Mouse (Mus musculus) lung, adult 18-20 months (tissue): ENCODE results near the gene Fpr1.
"Not testable (repeated sequence)": the region's sequence is repeated elsewhere in the genome, so short reads cannot be mapped to it uniquely, and the experiment has no call there.

Source experiments
- DNase-seq, 2 experiments: peaks; one replicate each; pipeline ENCODE4 v3.0.0; 2022; ENCODE audit warnings: mixed read lengths in 2 of 2

Fpr1 gene

GRCm38 (mm10) chr17:17883840-17884239 lies at the start of gene Fpr1:
Fpr1 (minus strand) TSS chr17:17883940.
- DNase-seq: no peak

DNA sequence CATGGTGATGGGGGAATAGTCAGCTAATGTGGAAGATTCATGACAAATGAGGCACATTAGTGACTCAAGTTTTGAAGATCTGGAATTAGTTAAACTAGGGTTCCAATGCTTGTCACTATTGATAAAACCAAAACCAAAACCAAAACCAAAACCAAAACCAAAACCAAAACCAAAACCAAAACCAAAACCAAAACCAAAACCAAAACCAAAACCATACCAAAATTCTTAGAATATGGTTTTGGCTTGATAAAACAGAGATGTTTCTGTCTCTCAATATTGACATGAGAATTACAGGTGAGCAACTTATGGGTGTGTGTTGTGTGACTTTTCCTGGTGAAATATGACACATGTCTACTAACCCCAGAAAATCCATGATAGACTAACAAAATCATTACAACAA lies 34.0 kb upstream of the Fpr1 start:
- no peak for DNase-seq

DNA sequence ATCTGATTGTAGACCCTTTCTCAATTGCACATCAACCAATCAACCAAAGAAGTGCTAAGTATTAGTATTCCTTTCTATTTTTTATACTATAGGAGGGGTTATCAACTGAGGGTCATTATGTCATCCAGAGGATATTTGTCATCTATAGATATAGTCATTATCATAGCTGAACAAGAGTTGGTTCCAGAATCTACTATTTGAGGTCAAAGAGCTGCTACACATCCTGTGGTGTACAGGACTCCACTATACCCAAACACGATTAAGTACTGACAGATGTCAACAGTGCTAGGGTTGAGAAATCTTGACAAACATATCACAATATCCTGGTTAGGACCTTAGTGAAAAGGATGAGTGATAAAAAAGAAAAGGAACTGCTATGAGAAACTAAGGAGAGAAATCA lies 33.6 kb upstream of the Fpr1 start:
- no peak for DNase-seq

- not testable (repeated sequence) for DNase-seq
Observed at GRCm38 (mm10) chr17:17912618-17913017, 28.9 kb upstream of the Fpr1 start.

GRCm38 (mm10) chr17:17909636-17910421 lies 26.1 kb upstream of the Fpr1 start:
- peak; percentile 89 to 90 for DNase-seq

DNA sequence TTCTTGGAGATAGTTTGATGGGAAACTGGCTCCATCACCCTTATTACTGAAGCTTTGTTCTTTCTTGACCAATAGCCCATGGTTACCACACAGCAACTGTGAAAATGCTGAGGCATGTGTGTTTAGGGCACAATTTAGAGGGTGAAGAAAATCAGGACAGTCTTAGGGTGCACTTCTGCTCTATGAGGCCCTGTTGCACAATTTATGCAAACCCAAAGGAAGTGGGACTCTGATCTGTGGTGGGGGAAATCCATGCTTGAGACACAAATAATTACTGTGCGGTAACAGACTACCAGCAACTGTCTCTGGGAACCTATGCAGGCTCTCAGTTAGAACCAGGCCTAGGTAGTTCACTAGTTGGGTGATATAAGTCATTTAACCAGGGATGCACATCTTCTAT lies 17.0 kb upstream of the Fpr1 start:
- peak; percentile 15 to 16 for DNase-seq

DNA sequence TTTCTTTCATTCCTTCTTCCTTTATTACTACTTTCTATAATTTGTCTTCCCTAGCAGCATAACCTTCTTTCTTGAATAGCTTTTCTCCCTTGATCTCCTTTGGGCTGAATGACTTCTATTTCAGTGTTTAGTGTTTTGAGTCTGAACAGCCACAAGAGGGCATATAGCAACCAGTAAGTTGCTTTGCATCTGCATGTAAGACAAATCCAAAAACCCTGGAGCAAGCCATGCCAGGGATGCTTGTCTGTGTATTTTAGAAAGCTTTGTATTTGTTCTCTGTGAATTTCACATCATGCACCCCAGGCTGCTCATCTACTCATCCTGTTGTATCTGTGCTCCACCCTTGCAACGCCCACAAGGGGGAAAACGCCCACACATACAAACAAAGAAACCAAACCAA lies 15.5 kb upstream of the Fpr1 start:
- DNase-seq: no peak

GRCm38 (mm10) chr17:17896039-17896438 lies 12.3 kb upstream of the Fpr1 start:
- peak in 1 of 2 experiments; percentile 41 for DNase-seq

- DNase-seq: no peak
Observed at GRCm38 (mm10) chr17:17889732-17890425, 6.1 kb upstream of the Fpr1 start.

DNA sequence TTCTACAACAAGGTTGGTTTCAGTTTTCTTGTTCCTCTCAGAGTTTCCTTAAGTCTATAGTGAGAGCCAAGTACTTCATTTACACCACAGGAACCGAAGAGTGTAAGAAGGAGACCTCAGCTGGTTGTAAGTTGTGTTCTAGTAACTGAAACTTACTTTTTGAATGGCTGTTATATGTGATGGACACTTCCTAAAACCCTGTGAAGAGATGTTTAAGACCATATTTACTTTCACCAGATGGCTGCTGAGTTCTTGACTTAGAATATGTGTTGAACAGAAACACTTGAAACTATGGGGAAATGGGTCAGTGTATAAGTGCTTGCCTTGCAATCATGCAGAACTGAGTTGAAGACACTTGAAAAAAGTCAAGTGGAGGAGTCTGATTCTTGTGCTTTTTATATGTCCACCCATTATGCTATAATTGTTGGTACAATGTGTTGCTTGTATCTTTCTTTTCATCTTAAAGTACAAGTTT lies 4.1 kb upstream of the Fpr1 start, which contains the start of the genes Fpr2 and Fpr3:
Gene Fpr2, plus strand, starts transcription at position 51 of the 475 bp plus-strand sequence.
Gene Fpr3, plus strand, starts transcription at position 79 of the 475 bp plus-strand sequence.
- no peak for DNase-seq

DNA sequence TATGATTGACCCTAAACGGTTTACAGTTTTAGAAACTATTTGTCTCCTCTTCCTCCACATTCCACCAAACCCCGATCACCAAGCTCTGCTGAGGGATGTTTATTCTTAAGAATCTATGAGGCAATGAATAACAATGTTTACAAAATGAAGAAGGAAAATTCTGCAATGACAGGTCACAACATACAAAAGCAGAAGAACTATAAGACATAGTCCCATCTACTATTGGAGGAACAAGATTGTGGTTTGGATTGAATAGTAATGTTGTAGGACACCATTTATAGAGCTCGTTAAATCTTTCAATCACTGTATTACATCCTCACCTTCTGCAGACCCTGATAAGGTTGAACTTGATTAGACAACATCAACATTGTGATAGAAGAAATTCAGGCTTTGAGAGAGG lies 1.1 kb downstream of the Fpr1 start:
- DNase-seq: no peak

DNA sequence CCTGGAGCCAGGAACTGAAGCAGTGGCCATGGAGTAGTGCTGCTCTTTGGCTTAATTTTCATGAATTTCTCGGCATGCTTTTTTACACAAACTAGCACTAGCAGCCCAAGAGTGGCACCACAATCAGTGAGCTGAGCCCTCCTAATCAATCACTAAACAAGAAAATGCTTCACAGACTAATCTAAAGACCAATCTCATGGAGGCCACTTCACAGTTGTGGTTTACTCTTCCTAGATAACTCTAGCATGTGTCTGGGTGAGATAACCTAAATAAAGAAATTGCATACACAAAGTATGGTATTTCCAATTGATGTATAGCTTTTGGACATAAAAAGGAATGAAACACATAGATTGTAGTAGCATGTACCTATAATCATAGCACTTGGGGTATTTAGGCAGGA lies 4.4 kb downstream of the Fpr1 start:
- no peak for DNase-seq

DNA sequence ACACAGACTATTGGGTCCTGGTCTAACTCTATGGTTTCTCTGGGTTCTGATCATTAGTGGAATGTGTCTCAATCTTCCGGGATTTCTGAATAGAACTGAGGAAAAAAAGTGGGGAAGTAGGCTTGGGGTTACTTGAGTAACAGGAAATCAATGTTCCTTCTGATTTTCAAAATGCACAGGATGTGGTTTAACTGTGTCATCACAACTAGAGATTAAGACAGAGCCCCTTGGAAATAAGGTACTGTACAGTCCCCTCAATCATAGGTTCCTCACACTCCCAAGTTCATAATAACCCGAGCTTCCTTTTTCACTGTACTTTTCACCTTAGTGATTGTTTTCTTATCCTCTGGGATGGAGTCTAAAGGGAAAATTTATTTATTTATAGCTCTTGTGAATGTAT lies 12.0 kb downstream of the Fpr1 start:
- DNase-seq: no peak

DNA sequence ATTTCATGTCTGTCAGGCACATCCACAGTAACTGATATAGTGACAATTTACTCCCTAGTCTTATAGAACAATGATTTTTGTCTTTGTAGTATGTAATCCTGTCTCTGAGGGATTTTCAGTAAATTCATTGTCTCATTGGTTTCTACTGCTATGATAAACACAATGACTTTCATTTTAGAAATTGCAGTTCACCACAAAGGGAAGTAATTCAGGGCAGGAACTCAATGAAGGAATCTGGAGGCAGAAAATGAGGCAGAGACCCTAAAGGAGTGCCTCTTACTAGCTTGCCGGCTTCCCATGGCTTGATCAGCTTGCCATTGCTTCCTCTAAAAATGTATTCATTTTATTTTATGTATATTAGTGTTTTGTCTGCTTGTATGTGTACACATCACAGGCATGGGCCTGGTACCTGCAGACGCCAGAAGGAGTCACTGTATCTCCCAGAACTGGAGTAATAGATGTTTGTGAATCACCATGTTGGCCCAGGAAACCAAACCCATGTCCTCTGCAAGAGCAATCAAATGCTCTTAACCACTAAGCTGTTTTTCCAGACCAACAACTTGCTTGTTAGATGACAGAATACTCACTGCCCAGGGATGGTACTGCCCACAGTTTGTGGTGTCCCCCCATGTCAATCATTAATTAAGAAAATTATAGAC lies 12.7 kb downstream of the Fpr1 start:
- no peak for DNase-seq

DNA sequence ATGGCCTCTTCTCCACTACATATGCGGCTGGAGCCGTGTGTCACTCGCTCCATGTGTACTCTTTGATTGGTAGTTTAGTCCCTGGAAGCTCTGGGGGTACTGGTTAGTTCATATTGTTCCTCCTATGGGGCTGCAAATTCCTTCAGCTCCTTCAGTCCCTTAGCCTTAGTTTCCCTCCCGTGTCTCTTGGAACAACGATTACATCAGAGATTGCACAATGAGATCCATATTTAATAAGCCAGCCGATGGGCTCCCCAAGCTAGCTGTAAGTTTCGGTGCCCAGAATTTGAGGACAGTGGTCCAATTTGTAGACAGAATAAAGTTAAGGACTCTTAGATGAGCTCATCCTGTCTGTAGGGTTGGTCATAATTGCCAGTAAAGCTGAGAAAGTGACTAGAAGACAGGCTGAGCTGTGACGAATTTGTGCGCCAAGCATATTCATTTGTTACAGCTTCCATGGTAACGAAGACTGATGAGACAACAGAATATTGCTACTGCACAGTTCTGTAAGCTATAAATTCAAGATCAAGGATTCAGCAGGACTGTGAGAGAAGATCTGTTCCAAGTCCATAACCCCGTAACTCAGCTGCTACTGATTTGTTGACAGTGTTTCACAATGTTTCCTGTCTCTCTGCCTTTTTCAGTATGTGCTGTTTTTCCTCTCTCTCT lies 16.8 kb downstream of the Fpr1 start:
- DNase-seq: peak in 1 of 2 experiments; percentile 15

DNA sequence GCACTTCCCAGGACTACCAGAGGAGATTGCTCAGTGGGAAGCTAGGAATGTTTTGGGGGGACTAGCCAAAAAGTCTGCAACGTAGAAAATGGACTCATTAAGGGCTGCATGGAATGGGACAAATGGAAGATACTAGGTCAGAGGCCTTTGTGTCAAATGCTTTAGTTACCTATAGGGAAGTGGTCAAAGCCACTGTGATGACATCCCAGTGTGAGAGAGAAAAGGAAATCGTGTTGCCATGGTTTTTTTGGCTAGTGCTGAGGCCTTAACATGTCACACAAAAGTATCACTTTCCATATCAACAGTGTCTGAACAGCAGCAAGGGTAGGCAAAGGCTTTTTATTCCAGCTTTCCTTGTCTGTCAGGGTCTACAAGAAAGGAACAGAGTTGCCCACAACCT lies 18.6 kb downstream of the Fpr1 start:
- peak in 1 of 2 experiments; percentile 23 for DNase-seq

DNA sequence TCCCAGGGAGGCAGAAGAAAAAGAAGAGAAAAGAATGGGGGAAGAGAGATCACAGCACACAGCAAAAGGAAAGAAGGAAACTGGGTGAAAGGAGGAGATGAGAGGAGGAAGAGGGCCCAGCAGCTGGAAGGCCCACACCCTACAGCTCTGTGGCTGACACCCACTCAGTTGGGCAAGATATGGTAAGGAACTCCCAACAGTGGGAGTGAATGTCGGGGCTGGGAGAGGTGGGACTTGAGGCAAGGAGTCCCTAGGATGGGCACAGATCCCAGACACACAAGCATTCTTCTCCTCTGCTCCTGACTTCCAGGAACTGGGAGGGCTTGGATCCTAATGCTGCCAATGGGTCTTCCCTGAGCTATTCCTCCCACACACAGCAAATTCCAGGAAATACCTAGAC lies 21.4 kb downstream of the Fpr1 start:
- peak; percentile 48 to 54 for DNase-seq

DNA sequence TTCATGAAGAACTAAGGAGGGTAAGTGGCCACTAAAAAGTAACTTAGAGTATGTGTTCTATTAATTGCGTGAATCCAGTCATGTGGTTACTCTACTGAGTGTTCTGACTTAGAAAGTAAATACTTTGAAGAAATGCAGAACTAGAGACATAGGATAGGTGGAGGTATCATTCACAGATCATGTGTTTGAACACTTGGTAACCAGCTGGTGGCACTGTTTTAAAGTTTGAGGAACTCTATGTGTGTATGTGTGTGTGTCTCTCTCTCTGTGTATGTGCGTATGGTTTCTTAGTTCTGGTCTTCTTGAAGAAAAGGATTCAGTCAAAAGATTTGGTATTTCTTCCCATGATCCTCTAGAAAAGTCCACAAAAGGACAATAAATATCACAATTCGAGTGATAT lies 23.6 kb downstream of the Fpr1 start:
- DNase-seq: no peak

DNA sequence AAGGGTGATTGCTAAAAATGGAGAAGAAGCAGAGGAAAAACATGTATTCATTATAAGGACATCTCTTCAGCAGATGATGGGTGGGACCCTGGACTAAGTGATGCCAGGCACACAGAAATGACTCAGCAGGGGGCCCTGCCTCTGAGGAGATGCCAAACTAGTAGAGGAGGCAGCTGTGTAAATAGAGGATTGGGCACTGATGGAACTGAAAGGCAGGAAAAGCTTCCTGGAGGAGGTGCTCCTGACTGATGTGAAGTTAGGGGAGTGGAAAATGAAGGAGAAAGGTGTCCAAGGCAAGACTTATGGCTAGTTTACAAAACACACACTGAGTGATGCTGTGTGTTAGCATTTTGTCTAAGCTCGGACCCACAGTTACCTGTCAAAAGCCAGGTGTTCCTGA lies 26.3 kb downstream of the Fpr1 start:
- DNase-seq: no peak

DNA sequence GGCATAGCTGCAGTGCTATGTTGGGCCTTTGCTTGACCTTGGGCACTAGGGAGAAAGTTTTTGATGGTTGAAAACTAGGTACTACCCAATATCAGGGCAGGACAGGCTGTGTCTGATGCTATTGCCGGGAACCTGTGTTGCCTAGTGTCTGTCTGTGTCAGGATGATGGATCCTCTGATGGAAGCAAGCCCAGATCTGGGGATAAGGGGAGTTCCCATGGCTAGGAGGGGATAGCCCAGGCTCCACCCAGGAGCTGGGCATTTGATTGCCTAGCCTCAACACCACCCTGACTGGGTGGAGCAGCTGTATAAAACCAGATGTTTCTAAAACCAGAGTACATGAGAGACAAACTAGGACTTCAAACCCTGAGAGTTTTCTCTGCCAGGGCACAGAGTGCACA lies 27.1 kb downstream of the Fpr1 start:
- DNase-seq: peak in 1 of 2 experiments; percentile 31

GRCm38 (mm10) chr17:17855064-17855838 lies 28.5 kb downstream of the Fpr1 start, which contains the start of gene Has1:
Has1 (minus strand) TSS chr17:17855205.
- DNase-seq: no peak
